Mouse (Mus musculus) myocyte (in vitro differentiated cells): ENCODE measurements around the gene Cdk1. TPM values are rescaled to one million over a fixed set of nuclear protein-coding genes. Genes with fewer than 3 reads are reported as not detected.

Experiments
- H3K27me3 ChIP-seq: one replicate; pipeline ENCODE4 v1.6.1; 2011; ENCODE audit not compliant: control insufficient read depth, insufficient read depth, insufficient read length
- H3K36me3 ChIP-seq: one replicate; pipeline ENCODE4 v1.6.1; 2011; ENCODE audit not compliant: control insufficient read depth, insufficient read depth
- H3K4me2 ChIP-seq: one replicate; pipeline ENCODE4 v1.6.1; 2011; ENCODE audit warnings: low read depth, control low read depth
- H3K4me3 ChIP-seq: one replicate; pipeline ENCODE4 v1.5.1; 2011; ENCODE audit warnings: mild to moderate bottlenecking, control low read depth, moderate library complexity
- H3K79me2 ChIP-seq: one replicate; pipeline ENCODE4 v1.6.1; 2011; ENCODE audit not compliant: control insufficient read depth, insufficient read depth
- H3ac ChIP-seq: one replicate; pipeline ENCODE4 v1.6.1; 2011; ENCODE audit not compliant: control insufficient read depth, insufficient read length
- CEBPB ChIP-seq: IDR thresholded peaks from 2 replicates; pipeline ENCODE4 v1.6.1; 2011; ENCODE audit warnings: mild to moderate bottlenecking, moderate library complexity; ENCODE audit not compliant: poor library complexity, insufficient read depth, severe bottlenecking
- E2F4 ChIP-seq: IDR thresholded peaks from one replicate; pipeline ENCODE4 v1.6.1; 2011; ENCODE audit warnings: mild to moderate bottlenecking, control low read depth, moderate library complexity; ENCODE audit not compliant: insufficient read depth
- MAX ChIP-seq: IDR thresholded peaks from one replicate; pipeline ENCODE4 v1.6.1; 2011; ENCODE audit warnings: low read depth, mild to moderate bottlenecking, control low read depth
- MYOD1 ChIP-seq, 3 experiments: IDR thresholded peaks; one replicate each; pipeline ENCODE4 v1.6.1; 2011; ENCODE audit warnings: control low read depth in 2 of 3, low read depth in 2 of 3, mild to moderate bottlenecking in 2 of 3, moderate library complexity in 1 of 3; ENCODE audit not compliant: insufficient read length in 2 of 3, control insufficient read depth in 1 of 3
- MYOG ChIP-seq, 3 experiments: IDR thresholded peaks; one replicate each; pipeline ENCODE4 v1.6.1; 2011; ENCODE audit warnings: control low read depth in 2 of 3, low read depth in 2 of 3, mild to moderate bottlenecking in 2 of 3; ENCODE audit not compliant: insufficient read length in 2 of 3, control insufficient read depth in 1 of 3, insufficient read depth in 1 of 3
- POLR2A ChIP-seq: IDR thresholded peaks from one replicate; pipeline ENCODE4 v1.6.1; 2011; ENCODE audit warnings: low read depth, mild to moderate bottlenecking, control low read depth, moderate library complexity; ENCODE audit not compliant: insufficient read length
- POLR2AphosphoS2 ChIP-seq: IDR thresholded peaks from one replicate; pipeline ENCODE4 v1.6.1; 2011; ENCODE audit warnings: low read depth, control low read depth; ENCODE audit not compliant: insufficient read length
- REST ChIP-seq: IDR thresholded peaks from one replicate; pipeline ENCODE4 v1.6.1; 2011; ENCODE audit warnings: mild to moderate bottlenecking, control low read depth, moderate library complexity; ENCODE audit not compliant: insufficient read depth, insufficient read length
- SRF ChIP-seq: IDR thresholded peaks from one replicate; pipeline ENCODE4 v1.6.1; 2011; ENCODE audit warnings: low read depth; ENCODE audit not compliant: control insufficient read depth, insufficient read length
- TCF12 ChIP-seq: IDR thresholded peaks from one replicate; pipeline ENCODE4 v1.6.1; 2011; ENCODE audit warnings: mild to moderate bottlenecking, control low read depth; ENCODE audit not compliant: poor library complexity, insufficient read depth, severe bottlenecking
- TCF3 ChIP-seq: IDR thresholded peaks from one replicate; pipeline ENCODE4 v1.6.1; 2011; ENCODE audit warnings: low read depth, control low read depth; ENCODE audit not compliant: insufficient read length
- USF1 ChIP-seq: IDR thresholded peaks from one replicate; pipeline ENCODE4 v1.6.1; 2011; ENCODE audit warnings: low read depth, mild to moderate bottlenecking, control low read depth, moderate library complexity
- polyA plus RNA-seq: library from polyadenylated mRNA; unstranded; fragments of >200 nt; fragmentation: generic; extraction: Trizol; gene quantifications from one replicate; pipeline ENCODE4 v1.2.1, GENCODE M21; 2012; ENCODE audit warnings: missing spikeins

The Cdk1 gene
- polyA plus RNA-seq, 1 experiment = 85.7 TPM

DNA sequence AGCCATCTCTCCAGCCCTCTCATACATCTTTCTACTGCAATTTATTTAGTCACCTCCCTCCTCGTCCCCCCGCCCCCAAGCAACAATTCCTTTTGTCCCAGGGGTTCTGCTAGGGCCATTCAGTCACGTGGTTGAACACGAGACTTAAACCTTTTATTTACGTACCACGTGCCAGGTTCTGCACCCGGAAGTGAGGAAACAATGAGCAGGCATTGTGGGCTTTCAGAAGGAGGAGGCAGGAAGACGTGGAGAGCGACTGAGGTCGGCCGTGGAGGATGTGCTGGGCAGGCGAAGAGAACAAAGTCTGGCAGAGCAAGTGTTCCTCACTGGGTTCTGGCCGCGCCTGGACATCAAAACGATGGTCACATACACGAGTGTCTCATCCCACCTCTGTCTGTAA is 40.9 kb downstream of the Cdk1 start:
- Histone ChIP-seq H3K4me3 (no peak overlapping the region), H3K27me3 (no peaks in the 10 kb centered on the region), H3K36me3 (no peaks in the 10 kb centered on the region), H3K79me2 (no peaks in the 10 kb centered on the region), H3K4me2 (no peak overlapping the region), H3ac (no peak overlapping the region)
- no peak for TF ChIP-seq E2F4
- no peak for TF ChIP-seq SRF
- no peak for TF ChIP-seq MYOD1 (IDR thresholded peaks at IDR 0.05; ENCODE audit: control insufficient read depth in 1 of 3, insufficient read length in 2 of 3, low read depth in 2 of 3)

DNA sequence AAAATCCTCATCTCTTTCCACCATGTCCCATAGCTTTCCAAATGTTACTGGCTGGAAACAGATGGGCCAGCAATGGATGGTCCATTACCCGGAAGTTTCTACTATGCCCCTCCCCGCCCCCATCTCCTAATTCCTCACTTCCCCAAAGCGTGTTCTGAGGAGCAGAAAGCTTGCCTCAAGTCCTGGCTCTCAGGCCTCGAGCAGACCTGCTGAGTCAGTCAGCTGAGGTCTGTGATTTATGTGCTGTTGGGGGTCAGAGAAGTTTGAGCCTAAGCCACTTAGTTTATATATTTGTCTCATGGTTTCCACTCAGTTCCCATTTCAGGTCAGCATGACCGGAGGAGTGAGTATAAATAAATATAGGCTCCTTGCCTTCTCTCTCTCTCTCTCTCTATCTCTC is 43.6 kb downstream of the Cdk1 start:
- TF ChIP-seq MYOD1 (IDR thresholded peaks at IDR 0.05; ENCODE audit: control insufficient read depth in 1 of 3, insufficient read length in 2 of 3, low read depth in 2 of 3) (no peak), TCF3 (no peak), TCF12 (no peak), MYOG (IDR thresholded peaks at IDR 0.05; ENCODE audit: control insufficient read depth in 1 of 3, insufficient read depth in 1 of 3, insufficient read length in 2 of 3, low read depth in 2 of 3) (no peak), SRF (no peak), POLR2A (no peak), E2F4 (no peak), MAX (no peak), USF1 (no peak), REST (no peak), POLR2AphosphoS2 (no peak), CEBPB (no peak)
- no peaks in the 10 kb centered on the region for H3K79me2 ChIP-seq
- no peaks in the 10 kb centered on the region for H3K36me3 ChIP-seq
- H3K27me3 ChIP-seq = no peaks in the 10 kb centered on the region
- H3ac ChIP-seq = no peak overlapping the region
- no peak overlapping the region for H3K4me3 ChIP-seq
- no peak overlapping the region for H3K4me2 ChIP-seq

DNA sequence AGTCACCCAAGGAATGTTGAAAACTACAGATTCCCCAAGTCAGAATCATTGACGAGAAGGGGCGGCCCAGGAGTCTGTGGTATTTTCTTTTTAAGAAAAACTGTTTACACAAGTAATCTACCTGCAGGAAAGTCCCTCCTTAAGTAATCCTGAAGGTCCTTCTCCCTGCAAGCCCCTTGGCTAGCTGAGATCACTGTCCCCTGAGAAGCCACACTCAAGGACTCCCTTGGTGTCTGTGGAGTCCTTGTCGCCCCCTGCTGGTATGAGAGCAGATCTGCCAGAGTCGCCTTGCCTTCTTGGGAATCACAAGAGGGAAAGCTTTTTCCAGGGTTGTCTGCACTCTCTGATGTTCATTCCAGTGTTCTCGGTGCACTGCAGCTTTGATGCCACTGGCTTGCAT is 45.7 kb downstream of the Cdk1 start:
- no peaks in the 10 kb centered on the region for H3K79me2 ChIP-seq
- H3K36me3 ChIP-seq = no peaks in the 10 kb centered on the region
- H3K27me3 ChIP-seq = no peaks in the 10 kb centered on the region
- no peak overlapping the region for H3K4me2 ChIP-seq
- TF ChIP-seq TCF12 = no peak
- TF ChIP-seq MYOG (IDR thresholded peaks at IDR 0.05; ENCODE audit: control insufficient read depth in 1 of 3, insufficient read depth in 1 of 3, insufficient read length in 2 of 3, low read depth in 2 of 3) = no peak
- no peak for TF ChIP-seq MYOD1 (IDR thresholded peaks at IDR 0.05; ENCODE audit: control insufficient read depth in 1 of 3, insufficient read length in 2 of 3, low read depth in 2 of 3)
- TF ChIP-seq E2F4 = no peak
- TF ChIP-seq MAX = no peak
- TF ChIP-seq POLR2AphosphoS2 = no peak
- TF ChIP-seq POLR2A = no peak
- no peak for TF ChIP-seq SRF
- no peak for TF ChIP-seq TCF3
- no peak for TF ChIP-seq REST
- TF ChIP-seq USF1 = no peak
- no peak for TF ChIP-seq CEBPB
- no peak overlapping the region for H3ac ChIP-seq
- H3K4me3 ChIP-seq = no peak overlapping the region

GRCm38 (mm10) chr10:69306205-69306604 is 46.5 kb downstream of the Cdk1 start:
- no peak overlapping the region for H3K4me2 ChIP-seq
- TF ChIP-seq POLR2AphosphoS2 (no peak), TCF3 (no peak), REST (no peak), USF1 (no peak), CEBPB (no peak), MYOD1 (IDR thresholded peaks at IDR 0.05; ENCODE audit: control insufficient read depth in 1 of 3, insufficient read length in 2 of 3, low read depth in 2 of 3) (no peak), POLR2A (no peak)

DNA sequence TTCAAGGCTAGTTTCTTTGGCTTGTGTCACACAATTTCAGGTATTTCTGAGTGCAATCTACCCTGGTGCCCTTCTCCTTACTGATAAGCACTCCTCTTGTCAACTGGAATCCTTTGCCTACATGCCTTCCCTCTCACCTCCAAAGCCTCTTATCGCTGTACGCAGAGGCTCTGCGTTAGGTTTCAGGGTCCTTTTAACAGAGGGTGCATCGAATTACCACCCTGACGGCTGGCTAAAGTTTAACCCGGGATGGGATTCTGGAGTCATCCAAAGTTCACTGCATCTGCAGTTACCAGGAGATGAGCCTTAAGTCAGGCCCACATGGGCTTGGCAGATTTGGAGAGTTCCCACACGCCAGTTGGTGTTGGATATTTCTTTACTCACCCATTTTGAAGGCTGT is 47.1 kb downstream of the Cdk1 start:
- TF ChIP-seq TCF12 (no peak), MAX (no peak), USF1 (no peak), POLR2A (no peak), MYOG (IDR thresholded peaks at IDR 0.05; ENCODE audit: control insufficient read depth in 1 of 3, insufficient read depth in 1 of 3, insufficient read length in 2 of 3, low read depth in 2 of 3) (no peak), REST (no peak), E2F4 (no peak), SRF (no peak), CEBPB (no peak), POLR2AphosphoS2 (no peak), MYOD1 (IDR thresholded peaks at IDR 0.05; ENCODE audit: control insufficient read depth in 1 of 3, insufficient read length in 2 of 3, low read depth in 2 of 3) (no peak)
- H3K36me3 ChIP-seq = no peaks in the 10 kb centered on the region
- H3ac ChIP-seq = no peak overlapping the region
- H3K79me2 ChIP-seq = no peaks in the 10 kb centered on the region
- H3K27me3 ChIP-seq = no peaks in the 10 kb centered on the region
- H3K4me3 ChIP-seq = no peak overlapping the region
- no peak overlapping the region for H3K4me2 ChIP-seq

More at GRCm38 (mm10) chr10:69306205-69306604, 46.5 kb downstream of the Cdk1 start:
- Histone ChIP-seq H3K4me3 (no peak overlapping the region), H3K79me2 (no peaks in the 10 kb centered on the region), H3ac (no peak overlapping the region), H3K36me3 (no peaks in the 10 kb centered on the region), H3K27me3 (no peaks in the 10 kb centered on the region)
